Mouse (Mus musculus) forelimb bud, embryonic 11.5 days (tissue): ENCODE results near the gene Pou4f1.

ENCODE experiments used
- DNase-seq: peaks from one replicate; pipeline ENCODE4 v3.0.0-alpha.2; 2012; ENCODE audit warnings: low read depth, low spot score

The Pou4f1 gene

DNA sequence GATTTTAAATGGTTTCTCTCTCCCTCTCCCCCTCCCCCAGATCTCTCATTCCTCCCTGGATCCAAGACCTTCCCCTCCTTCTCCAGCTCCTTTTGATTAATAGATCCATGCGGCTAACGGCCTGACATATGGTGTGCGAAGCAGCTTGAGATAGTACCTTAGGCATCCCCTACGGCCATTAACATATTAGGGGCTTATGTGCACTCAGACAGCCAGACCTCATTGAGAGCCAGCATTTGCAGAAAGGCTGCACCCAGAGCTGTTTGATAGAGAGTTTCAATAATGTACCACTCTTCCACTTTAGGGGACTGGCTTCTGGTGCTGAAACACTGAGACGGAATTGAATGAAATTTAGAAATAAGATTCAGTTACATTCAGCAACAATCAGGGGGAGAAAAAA is 10.8 kb downstream of the Pou4f1 start:
- DNase-seq, result no peak

DNA sequence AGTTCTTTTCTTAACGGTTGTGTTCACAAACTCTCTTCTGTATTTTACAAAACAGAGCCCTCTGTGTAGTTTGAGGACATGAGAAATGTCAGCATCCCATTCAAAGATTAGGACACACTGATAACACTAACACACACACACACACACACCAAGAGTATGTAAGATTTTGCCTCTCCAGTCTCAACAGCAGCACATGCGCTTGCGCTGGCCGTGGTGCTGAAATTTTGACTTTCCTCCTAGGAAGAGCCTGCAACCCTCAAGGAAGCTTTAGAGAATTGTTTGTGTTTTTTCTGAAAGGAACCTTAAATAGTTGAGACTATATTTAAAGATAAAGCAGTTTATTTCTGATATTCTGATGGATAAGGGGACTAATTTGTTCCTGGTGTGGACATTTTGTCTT is 14.0 kb downstream of the Pou4f1 start:
- peak; percentile 90 for DNase-seq

DNA sequence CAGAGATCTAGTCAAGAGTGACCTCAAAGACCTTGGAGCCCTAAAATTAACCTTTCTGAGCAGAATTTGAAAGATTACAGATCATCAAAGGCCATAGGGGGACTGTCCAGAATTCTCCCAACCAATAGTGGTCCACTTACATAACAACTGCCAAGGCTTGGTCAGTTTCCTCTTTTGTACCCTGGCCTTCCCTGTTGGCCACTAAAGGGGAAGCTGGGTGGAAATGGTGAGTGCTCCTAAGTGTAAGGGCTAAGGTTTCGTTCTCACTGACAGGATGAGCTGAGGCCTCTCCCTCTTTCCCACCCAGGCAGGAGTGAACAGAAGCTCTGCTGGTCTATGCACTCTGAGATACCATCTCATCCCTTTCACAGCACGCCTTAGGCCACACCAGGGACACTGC is 33.5 kb downstream of the Pou4f1 start:
- DNase-seq, result no peak

DNA sequence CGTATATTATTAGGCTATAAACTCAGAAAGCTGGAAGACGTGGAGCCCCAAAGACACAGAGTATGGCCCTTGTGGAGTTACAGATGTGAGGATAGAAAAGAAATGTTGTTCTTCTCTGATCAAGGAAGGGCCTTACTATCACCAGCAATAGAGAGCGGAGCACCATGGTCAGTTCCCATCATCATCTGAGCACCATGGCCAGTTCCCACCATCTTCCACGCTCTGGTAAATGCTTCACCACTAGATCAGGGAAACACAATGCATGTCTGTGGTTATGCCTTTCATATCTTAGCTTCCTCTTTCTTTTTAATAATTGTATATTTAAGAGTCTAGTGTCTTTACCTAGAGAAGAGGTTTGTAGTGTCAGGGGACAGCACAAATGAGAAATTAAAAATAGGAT is 37.0 kb downstream of the Pou4f1 start:
- no peak for DNase-seq

DNA sequence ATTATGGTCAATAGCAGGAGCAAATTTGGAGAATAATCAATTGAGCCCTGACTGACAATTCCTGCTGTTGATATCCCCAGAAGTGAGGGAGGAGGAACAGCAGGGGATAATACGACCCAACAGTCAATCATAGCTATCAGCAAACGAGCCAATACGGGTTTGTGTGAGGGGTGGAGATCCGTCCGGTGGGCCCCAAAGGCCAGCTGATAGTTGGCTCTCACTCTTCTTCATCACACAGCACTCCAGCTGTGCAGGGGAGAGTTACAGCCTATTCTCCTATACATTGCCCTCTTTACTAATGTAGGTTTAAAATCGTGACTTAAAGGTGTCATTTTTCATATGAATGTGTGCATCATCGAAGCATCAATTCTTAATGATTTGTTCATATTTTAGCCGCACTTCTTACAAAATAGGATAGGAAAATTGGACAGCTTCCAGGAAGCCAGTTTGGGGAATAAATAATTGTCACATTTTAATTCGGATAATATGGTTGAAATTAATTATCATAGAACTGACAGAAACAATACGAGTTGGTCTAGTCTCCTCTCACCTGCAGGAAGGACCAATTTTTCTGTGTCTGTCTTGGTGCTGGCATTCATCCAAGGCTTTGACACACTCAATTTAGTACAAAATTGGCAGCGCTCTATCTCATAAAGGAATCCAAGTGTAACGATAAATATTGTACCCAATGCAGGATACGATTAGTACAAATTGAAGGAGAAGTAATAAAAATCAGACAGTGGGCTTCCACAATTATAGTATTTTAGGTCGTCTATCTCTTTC is 43.9 kb downstream of the Pou4f1 start:
- no peak for DNase-seq
